Mouse (Mus musculus) gastrocnemius, adult 8-10 months (tissue): ENCODE data around the gene Sh3pxd2a. TPM values are rescaled to one million over a fixed set of nuclear protein-coding genes. Genes with fewer than 3 reads are reported as not detected.

Source experiments
- DNase-seq, 2 experiments: peaks; one replicate each; pipeline ENCODE4 v3.0.0; 2022; ENCODE audit warnings: low spot score in 2 of 2
- total RNA-seq, 4 experiments: library from RNA; stranded (reverse); gene quantifications; 2 replicates each; pipeline ENCODE4 v1.2.4; 2022

Sh3pxd2a gene
- total RNA-seq, 4 experiments from 2014 or later, result 33.4 to 44.9 (median 41.1) TPM

- no peak for DNase-seq
Measured at GRCm38 (mm10) chr19:47282688-47283215, 181.4 kb downstream of the Sh3pxd2a start.

GRCm38 (mm10) chr19:47282050-47282454 is 182.1 kb downstream of the Sh3pxd2a start:
- no peak for DNase-seq

GRCm38 (mm10) chr19:47280894-47281293 is 183.3 kb downstream of the Sh3pxd2a start:
- DNase-seq, result no peak

- DNase-seq, result peak; percentile 91 to 95
Measured at GRCm38 (mm10) chr19:47279788-47280532, 184.2 kb downstream of the Sh3pxd2a start.

- DNase-seq, result no peak
Measured at GRCm38 (mm10) chr19:47279372-47279771, 184.8 kb downstream of the Sh3pxd2a start.

- DNase-seq, result no peak
Measured at GRCm38 (mm10) chr19:47276730-47277129, 187.5 kb downstream of the Sh3pxd2a start.

- no peak for DNase-seq
Measured at GRCm38 (mm10) chr19:47270520-47270919, 193.7 kb downstream of the Sh3pxd2a start.

GRCm38 (mm10) chr19:47269729-47270128 is 194.5 kb downstream of the Sh3pxd2a start:
- no peak for DNase-seq

GRCm38 (mm10) chr19:47267066-47267465 is 197.1 kb downstream of the Sh3pxd2a start:
- DNase-seq, result no peak

- DNase-seq, result no peak
Measured at GRCm38 (mm10) chr19:47266070-47266801, 198.0 kb downstream of the Sh3pxd2a start.

- DNase-seq, result peak; percentile 42 to 54
Measured at GRCm38 (mm10) chr19:47264322-47265092, 199.7 kb downstream of the Sh3pxd2a start.

- DNase-seq, result no peak
Measured at GRCm38 (mm10) chr19:47263621-47264020, 200.6 kb downstream of the Sh3pxd2a start.

GRCm38 (mm10) chr19:47261196-47261595 is 203.0 kb downstream of the Sh3pxd2a start:
- DNase-seq, result no peak

- DNase-seq, result no peak
Measured at GRCm38 (mm10) chr19:47259581-47259980, 204.6 kb downstream of the Sh3pxd2a start.

GRCm38 (mm10) chr19:47255919-47256318 is 208.3 kb downstream of the Sh3pxd2a start:
- DNase-seq, result no peak

GRCm38 (mm10) chr19:47255036-47255435 is 209.2 kb downstream of the Sh3pxd2a start:
- no peak for DNase-seq

GRCm38 (mm10) chr19:47253053-47253628 is 211.1 kb downstream of the Sh3pxd2a start:
- DNase-seq, result no peak

- no peak for DNase-seq
Measured at GRCm38 (mm10) chr19:47250931-47251330, 213.3 kb downstream of the Sh3pxd2a start.

GRCm38 (mm10) chr19:47248906-47249568 is 215.2 kb downstream of the Sh3pxd2a start:
- peak; percentile 45 to 73 for DNase-seq

- no peak for DNase-seq
Measured at GRCm38 (mm10) chr19:47248296-47248695, 215.9 kb downstream of the Sh3pxd2a start.

- DNase-seq, result no peak
Measured at GRCm38 (mm10) chr19:47247791-47248190, 216.4 kb downstream of the Sh3pxd2a start.
